Mouse (Mus musculus): Measurements from ENCODE around the gene Akr1c13.
A peak's percentile ranks its signal among the peaks of the same experiment; 100 is the strongest.
"Not testable (repeated sequence)": the region's sequence is repeated elsewhere in the genome, so short reads cannot be mapped to it uniquely, and the experiment has no call there.

Gene Akr1c13

GRCm38 (mm10) chr13:4190904-4191303 lies at the start of gene Akr1c13:
Gene Akr1c13 (plus strand): TSS chr13:4191150.
- peak; percentile 60 for DNase-seq

- no peak for DNase-seq
These were observed 46.7 kb upstream of the Akr1c13 start for GRCm38 (mm10) chr13:4144261-4144660.

DNA sequence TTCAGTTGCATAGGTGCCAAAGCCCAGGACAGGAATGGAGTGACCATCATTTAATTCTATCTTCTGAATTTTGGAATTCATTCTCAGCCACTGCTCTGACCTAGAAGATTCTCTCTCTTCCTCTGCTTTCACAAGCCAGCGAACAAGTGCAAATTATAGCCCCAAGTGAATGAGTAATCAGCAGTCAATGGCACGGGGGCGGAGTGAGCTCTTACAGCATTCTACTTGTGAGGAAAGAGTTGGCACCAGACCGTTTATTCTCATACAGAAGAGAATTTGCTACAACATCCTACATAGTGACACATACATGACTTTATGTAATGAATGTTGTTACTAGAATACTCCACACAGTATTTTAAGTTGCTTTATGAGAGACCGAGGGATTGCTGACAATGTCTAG lies 40.4 kb upstream of the Akr1c13 start, which contains the start of gene Akr1c18:
Akr1c18 (minus strand) TSS at position 137 of the 400 bp plus-strand sequence.
- peak; percentile 16 for DNase-seq

DNA sequence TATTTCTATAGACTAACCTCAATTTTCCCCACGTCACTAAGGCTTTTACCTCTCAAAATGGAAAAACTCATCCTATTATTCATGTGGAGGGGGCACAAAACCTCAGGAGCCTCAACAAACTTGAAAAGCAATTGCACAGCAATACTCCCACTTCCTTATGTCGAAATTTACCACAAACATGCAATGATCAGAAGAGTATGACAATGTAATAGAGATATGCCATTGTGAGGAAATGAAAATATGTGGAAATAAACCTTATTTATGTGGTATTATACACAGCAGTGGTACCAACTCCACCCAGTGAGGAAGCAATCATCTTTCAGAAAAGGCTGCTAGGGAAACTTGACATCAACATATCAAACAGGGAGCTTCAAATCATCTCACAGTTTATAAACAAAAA lies 38.0 kb upstream of the Akr1c13 start:
- DNase-seq = no peak

GRCm38 (mm10) chr13:4153593-4153992 lies 37.4 kb upstream of the Akr1c13 start:
- DNase-seq = no peak

DNA sequence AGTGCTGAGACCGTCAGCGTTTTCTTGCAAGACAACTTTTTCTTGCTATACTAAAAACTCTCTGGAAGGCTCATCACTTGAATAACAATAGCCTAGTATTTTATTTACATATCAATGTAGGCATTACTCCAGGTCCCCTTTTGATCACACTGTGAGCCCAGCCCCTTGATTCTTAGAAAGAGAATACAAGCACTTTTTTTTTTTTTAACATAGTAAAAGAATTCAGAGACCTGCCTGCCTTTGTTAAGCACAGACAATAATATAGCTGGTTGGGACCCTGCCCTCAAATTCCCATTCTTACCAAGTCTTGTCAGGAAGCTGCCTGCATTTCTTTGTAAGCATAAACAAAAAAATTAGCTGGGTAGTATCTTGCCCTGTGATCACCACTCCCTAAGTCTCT lies 35.7 kb upstream of the Akr1c13 start:
- DNase-seq = no peak

DNA sequence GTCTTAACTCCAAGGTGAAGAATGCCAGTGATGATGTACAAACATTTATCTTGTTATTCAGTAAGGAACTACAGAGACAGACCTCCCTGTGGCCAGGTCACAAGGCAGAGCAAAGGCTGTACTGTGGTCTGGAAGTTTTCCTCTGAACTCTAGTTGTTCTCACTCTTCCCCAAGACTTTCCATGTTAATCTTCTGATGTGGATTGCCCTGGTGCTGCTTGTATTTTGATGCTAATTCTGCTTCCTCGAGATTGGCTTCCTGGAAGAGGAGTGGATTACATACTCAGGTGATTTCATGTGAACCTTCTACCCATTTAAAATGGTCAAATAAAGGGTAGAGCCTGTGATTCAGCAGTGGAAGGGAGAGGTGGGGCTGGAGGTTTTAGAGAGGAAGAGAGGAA lies 22.9 kb upstream of the Akr1c13 start:
- no peak for DNase-seq

DNA sequence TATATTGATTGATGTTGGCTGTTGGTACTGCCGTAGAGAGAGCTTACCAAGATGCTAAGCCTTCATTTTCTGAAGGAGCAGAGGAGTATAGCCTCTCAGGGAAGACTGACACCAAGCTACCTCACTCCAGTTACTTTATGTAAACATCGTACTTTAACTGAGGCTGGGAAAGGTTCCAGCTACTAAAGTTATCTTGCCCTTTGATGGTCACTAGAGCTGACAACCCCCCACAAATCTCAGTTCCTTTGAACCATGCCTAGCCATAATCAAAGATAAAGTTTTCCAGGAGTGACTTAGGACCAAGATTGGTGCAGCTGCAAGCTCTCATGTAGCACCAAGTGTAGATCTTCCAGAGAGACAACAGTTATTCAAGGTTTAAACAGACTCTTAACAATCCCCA lies 18.0 kb upstream of the Akr1c13 start:
- DNase-seq = no peak

DNA sequence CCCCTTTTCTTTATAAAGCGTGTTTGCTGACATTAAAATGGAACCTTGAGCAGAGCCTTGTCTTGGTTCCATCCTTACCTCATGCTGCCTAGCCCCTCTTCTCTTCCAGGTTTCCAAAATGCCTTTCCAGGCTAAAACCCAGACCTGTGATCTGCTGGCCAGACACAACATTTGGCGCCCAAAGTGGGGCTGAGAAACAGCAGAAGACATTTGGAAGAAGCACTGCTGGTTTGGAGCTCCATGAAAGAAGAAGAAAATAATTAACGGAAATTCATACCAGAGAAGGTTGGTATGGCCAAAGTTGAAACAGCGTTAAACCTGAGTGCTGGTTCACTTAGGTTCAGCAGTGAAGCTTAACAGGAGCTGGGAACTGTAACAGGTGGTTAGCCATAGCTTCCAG lies 9.6 kb upstream of the Akr1c13 start:
- DNase-seq = not testable (repeated sequence)

DNA sequence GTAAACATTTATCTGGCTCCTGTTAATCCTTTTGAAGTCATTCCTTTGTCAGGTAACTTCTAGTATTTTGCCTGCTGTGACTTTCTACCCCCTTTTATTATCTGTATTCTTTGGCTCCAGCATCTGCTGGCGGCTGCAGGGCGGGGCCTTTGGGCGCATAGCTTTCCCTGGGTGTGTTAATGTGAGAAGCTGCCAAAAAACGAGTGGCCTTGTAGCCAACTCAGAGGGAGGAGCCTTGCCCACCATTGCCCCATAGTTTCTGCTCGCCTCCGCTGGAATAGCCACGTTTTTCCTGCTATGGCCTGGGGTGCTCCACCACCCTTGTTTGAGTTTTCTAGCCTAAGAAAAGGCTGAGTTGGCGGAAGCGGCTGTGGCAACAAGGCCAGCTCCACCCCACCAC lies 7.8 kb upstream of the Akr1c13 start:
- no peak for DNase-seq

- DNase-seq = peak; percentile 8
These were observed 4.1 kb upstream of the Akr1c13 start for GRCm38 (mm10) chr13:4186641-4187411.

GRCm38 (mm10) chr13:4188174-4188573 lies 2.8 kb upstream of the Akr1c13 start:
- peak; percentile 22 for DNase-seq

DNA sequence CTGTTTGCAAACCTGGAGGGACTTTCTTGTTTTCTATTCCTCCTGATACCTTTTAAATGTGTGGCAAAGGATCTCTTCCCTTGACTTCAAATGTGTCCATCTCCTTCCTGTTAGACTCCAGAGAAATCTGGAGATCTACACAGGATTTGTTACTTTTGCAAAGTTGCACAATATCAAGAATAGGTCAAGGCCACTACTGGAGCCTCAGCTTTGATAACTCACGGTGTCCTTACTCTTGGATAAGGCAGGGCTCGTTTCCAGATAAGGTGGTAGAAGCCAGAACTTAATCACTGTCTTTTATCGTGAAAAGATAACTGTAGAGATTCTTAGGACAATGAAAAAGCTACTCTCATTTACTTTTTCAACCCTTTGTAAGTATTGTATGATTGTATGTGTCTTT lies 1.6 kb downstream of the Akr1c13 start:
- DNase-seq = no peak

DNA sequence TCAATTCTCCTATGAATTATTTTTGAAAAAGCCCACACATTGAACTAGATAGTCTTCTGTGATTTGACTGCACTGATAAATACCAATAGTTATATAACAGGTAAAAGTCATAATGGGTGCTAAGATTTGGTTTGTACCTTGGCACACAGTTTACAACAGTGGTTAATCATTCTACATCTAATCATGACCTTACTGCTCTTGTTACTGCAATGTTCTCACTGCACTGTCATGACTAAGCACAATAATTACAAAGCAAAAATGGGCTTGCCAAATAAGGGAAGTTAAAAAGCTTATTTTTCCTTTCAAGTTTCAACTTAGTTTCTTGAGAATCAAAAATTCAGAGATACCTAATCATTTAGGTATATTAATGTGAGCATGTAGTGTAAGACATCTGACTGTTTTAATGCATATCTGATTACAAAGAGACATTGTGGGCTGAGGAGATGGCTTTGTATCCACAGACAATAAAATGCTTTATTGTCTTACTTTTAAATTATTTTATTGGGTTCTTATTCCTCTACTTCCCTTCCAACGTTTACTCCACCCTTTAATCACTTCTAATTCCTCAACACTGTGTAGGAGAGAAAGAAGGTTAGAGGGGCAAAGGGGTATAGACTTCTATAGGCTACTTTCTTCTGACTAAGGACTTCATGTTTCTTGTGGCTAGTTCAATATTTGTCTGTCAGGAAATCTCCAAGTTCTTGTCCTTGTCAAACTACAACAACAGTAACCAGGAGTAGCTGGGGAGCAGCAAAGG lies 15.4 kb downstream of the Akr1c13 start:
- DNase-seq = no peak

- DNase-seq = no peak
These were observed 20.8 kb downstream of the Akr1c13 start for GRCm38 (mm10) chr13:4211560-4212299.

- DNase-seq = no peak
These were observed 21.4 kb downstream of the Akr1c13 start for GRCm38 (mm10) chr13:4212309-4212708.

DNA sequence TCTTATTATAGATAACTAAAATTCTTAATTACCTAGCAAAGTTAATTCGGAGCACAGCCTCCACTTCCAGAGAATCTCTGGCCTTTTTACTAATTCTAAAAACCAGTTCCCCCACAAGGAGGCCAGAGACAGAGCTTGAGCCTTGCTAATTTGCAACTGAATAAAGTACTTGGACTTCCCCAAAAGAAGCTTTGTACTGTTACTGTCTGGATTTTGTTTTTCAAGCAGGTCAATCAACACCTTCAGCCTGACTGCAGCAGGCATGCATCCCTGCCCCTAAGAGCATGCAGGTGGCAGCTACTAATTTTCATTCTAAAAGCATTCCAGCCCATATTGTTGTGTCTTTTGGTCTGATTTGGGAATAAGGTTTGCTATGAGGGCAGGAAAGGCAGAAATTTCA lies 24.5 kb downstream of the Akr1c13 start:
- not testable (repeated sequence) for DNase-seq

DNA sequence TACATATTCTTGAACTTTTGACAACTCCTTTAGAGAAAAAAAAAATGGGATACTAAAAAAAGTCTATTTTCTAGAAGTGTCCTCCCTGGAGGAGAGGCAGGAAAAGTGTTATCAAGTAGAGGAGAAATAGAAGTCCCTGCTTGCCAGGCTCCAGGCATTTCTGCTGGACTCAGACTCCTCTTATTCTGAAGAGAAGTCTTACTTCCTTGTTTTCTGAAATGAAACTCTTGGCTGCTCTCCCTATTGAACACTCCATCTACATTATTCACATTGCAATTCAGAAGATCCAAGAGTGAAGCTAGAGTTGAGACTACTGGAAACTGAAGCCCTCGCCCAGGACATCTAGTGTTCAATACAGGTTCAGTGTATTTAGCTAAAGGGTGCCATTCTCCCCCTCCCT lies 37.5 kb downstream of the Akr1c13 start, which contains the start of gene Akr1c19:
Akr1c19 (plus strand) TSS at position 260 of the 400 bp plus-strand sequence.
- no peak for DNase-seq

DNA sequence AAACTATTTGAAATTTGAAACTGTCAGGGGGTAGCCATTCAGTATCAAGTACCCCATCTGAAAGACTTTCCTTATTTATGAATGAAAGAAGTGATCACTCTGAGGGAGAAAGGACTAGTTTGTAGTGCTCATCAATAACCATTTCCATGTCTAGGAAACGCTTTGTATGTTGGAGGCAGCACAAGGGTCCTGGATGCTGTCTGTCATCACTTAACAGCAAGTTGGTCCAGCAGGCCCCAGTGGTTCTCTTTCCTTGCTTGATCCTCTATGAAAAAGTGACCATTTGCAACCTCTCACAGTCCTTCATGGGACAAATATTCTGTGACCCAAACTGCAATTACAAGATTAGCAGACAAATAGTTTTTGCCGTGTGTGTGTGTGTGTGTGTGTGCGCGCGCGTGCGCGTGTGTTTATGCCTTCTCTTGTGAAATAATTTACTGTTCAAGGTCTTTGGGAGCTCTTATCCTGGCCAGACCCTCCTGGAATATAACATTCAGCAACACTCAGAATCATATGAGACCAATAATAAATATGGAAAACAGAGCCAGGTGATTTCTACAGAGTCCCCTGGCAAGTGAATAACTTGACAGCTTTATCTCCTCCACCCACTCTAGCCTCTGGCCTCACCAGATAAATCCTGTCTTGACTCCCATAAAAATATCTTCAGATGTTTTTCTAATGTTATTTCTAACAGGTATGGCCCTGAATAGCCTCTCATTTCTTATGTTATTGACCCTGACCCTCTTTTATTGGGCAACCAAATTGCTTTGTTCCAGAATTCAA lies 40.1 kb downstream of the Akr1c13 start:
- no peak for DNase-seq

DNA sequence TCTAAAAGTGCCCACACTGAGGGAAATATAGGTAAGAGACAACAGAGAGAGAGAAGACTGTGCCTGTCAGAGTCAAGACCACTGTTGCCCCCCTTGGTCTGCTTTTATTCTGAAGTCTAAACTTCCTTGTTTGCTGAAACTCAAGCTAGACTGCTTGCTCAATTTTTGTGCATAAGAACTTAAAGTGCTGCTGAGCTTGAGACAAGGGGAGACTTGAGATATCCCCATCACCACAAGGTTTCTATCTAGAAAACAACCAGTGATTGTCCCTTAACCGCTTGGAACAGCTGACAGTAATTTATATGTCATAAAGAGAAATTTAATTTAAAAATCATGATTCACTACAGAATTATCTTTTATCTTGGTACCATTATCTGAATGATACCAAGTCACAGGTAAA lies 42.2 kb downstream of the Akr1c13 start:
- DNase-seq = no peak

DNA sequence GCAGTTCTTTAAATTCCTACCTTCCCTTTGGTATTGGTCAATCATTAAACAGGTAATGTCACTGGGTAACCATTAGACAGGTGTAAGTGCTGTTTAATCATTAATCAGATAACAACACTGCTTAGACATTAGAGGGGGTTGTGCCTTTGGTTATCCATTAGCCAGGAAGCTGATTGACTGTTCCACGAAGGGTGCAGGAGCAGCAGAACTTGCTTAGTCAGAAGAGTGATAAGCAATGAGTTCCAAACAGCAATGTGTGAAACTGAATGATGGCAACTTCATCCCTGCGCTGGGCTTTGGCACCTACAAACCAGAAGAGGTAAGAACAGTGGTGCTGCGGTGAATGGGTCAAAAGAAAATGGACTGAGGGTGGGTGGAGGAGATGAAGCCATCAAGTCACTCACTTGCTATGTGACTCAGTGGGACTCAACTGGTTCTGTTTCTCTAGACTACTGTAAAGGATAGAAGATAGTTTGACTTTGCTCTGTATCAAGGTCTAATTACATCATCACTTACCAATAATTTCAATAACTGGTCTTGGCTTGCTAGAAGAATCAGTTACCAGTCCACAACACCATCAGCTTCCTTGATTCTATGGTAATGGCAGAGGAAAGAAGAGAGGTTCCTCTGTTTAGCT lies 42.7 kb downstream of the Akr1c13 start:
- DNase-seq = peak; percentile 60
